ENCODE assay signal across 27 mouse cellular contexts in genomic region chr17:88700901-88701300, GRCm38 (mm10). TPM values are rescaled to one million over a fixed set of nuclear protein-coding genes. Genes with fewer than 3 reads are reported as not detected.
DNase-seq lines count a peak whose midpoint lies in the region; ATAC-seq lines count a peak whose summit lies in the region.
"Had no signal": no experiment of that assay in that cellular context is flagged by ENCODE, and none has a peak within 500 bp of the region (broad histone marks: within the 10 kb centered on the region; RNA-seq: fewer than 3 reads in every experiment).

No protein-coding gene starts in this region.

- DNase-seq in spleen, postnatal 36 days (ENCODE audit: low spot score in 2 of 2): peak; percentile 6 to 10
- DNase-seq in spleen, adult 18-20 months: no peak
- peak; percentile 40 to 59 for DNase-seq in natural killer cell, adult 2 months (ENCODE audit: low spot score in 2 of 2)
- DNase-seq in right cerebral cortex, postnatal 25 days: no peak
- DNase-seq in ovary, postnatal 10 days (ENCODE audit: low spot score): no peak
- no peak for DNase-seq in testis, postnatal 10 days (ENCODE audit: low spot score)
- DNase-seq: adrenal gland, postnatal 25 days; cerebellum, adult 18-20 months; cerebellum, postnatal 10 days; heart, adult 2 months; kidney, adult 2 months; kidney, postnatal 4 days; layer of hippocampus, postnatal 36 days; left cerebral cortex, postnatal 4 days; lung, adult 2 months; lung, postnatal 14 days; thymus, adult 18-20 months; thymus, postnatal 36 days had no signal

- peak; percentile 63 for ATAC-seq in activated CD4-positive, CD25-positive, alpha-beta regulatory T cell, adult 4 months
- ATAC-seq: forebrain, embryonic 16.5 days; inflammation-experienced regulatory T-cells, adult 6 months; midbrain, embryonic 16.5 days had no signal

RNA-seq across cellular contexts. Expression of gene Gtf2a1l, which starts 32.4 kb away (rescaled TPM):
- polyA plus RNA-seq in activated CD4-positive, CD25-positive, alpha-beta regulatory T cell, adult 4 months (2017; shearing (Covaris generic)): under 1 TPM in 1 of 2 experiments, not detected in 1; 0.61 TPM
- polyA plus RNA-seq: forebrain, embryonic 11.5 days; heart, postnatal 0 days; kidney, postnatal 0 days; liver, embryonic 14.5 days; lung, adult 2 months; myocyte had no signal

Comparison
In these comparisons a context has a peak if more than half of its experiments do, and no peak if none do; other contexts are left out.
1. DNase-seq: peak in spleen, postnatal 36 days (2 of 2) and natural killer cell, adult 2 months (2 of 2); none in spleen, adult 18-20 months (0 of 2), right cerebral cortex, postnatal 25 days (single experiment), ovary, postnatal 10 days (single experiment) and testis, postnatal 10 days (single experiment).